Mouse (Mus musculus): Measurements from ENCODE around the gene Krt78.

Krt78 gene

GRCm38 (mm10) chr15:101970536-101970935 lies 16.4 kb upstream of the Krt78 start:
- no peak for DNase-seq

GRCm38 (mm10) chr15:101966808-101967207 lies 12.7 kb upstream of the Krt78 start:
- no peak for DNase-seq

- DNase-seq: no peak
These were observed 4.8 kb upstream of the Krt78 start for GRCm38 (mm10) chr15:101958891-101959290.

- DNase-seq: no peak
These were observed 1.2 kb downstream of the Krt78 start for GRCm38 (mm10) chr15:101952733-101953474.

- DNase-seq: no peak
These were observed 8.7 kb downstream of the Krt78 start for GRCm38 (mm10) chr15:101945430-101945829.

- no peak for DNase-seq
These were observed 12.1 kb downstream of the Krt78 start for GRCm38 (mm10) chr15:101941948-101942347.

- DNase-seq: no peak
These were observed 13.7 kb downstream of the Krt78 start, which contains the start of gene Krt79 for GRCm38 (mm10) chr15:101940274-101940829. Krt79 (minus strand) TSS chr15:101940324.

GRCm38 (mm10) chr15:101938600-101939308 lies 15.3 kb downstream of the Krt78 start:
- no peak for DNase-seq

GRCm38 (mm10) chr15:101933024-101933423 lies 21.1 kb downstream of the Krt78 start:
- DNase-seq: no peak

GRCm38 (mm10) chr15:101929666-101930065 lies 24.4 kb downstream of the Krt78 start:
- DNase-seq: no peak

- DNase-seq: no peak
These were observed 25.0 kb downstream of the Krt78 start for GRCm38 (mm10) chr15:101929087-101929486.

GRCm38 (mm10) chr15:101927340-101928080 lies 26.6 kb downstream of the Krt78 start:
- DNase-seq: no peak

GRCm38 (mm10) chr15:101925041-101925440 lies 29.0 kb downstream of the Krt78 start:
- no peak for DNase-seq

GRCm38 (mm10) chr15:101924635-101925034 lies 29.5 kb downstream of the Krt78 start, which contains the start of gene Krt4:
Krt4 (minus strand) TSS chr15:101924735.
- no peak for DNase-seq

GRCm38 (mm10) chr15:101922296-101922695 lies 31.8 kb downstream of the Krt78 start:
- DNase-seq: no peak

GRCm38 (mm10) chr15:101916072-101916471 lies 38.0 kb downstream of the Krt78 start:
- DNase-seq: no peak

GRCm38 (mm10) chr15:101904849-101905248 lies 49.2 kb downstream of the Krt78 start:
- DNase-seq: no peak

- no peak for DNase-seq
These were observed 51.6 kb downstream of the Krt78 start for GRCm38 (mm10) chr15:101902171-101903149.

Measured in right cerebral cortex, postnatal 25 days (tissue).